Mouse (Mus musculus) stomach, postnatal 0 days (tissue): Measurements from ENCODE around the gene Asz1. TPM values are rescaled to one million over a fixed set of nuclear protein-coding genes. Genes with fewer than 3 reads are reported as not detected.
A peak's percentile ranks its signal among the peaks of the same experiment; 100 is the strongest.

ENCODE experiments used
- ATAC-seq: fragments of 200-750 bp; cut with Nextera tagmentation; 2 replicates; pipeline ENCODE4 v1.8.0; 2017; ENCODE audit not compliant: low FRiP score, low TSS enrichment
- DNase-seq: peaks from one replicate; pipeline ENCODE4 v3.0.0-alpha.2; 2016; ENCODE audit warnings: low spot score
- H3K27ac ChIP-seq: fragments of 300-500 bp; sonication (generic); replicated peaks from 2 replicates; pipeline ENCODE4 v1.5.1; 2014; ENCODE audit warnings: mild to moderate bottlenecking, control low read depth
- H3K27me3 ChIP-seq: fragments of 300-500 bp; sonication (generic); 2 replicates; pipeline ENCODE4 v1.6.1; 2014; ENCODE audit warnings: low read length; ENCODE audit not compliant: control insufficient read depth, insufficient read depth
- H3K36me3 ChIP-seq: fragments of 300-500 bp; sonication (generic); 2 replicates; pipeline ENCODE4 v1.6.1; 2014; ENCODE audit warnings: low read length, mixed read lengths; ENCODE audit not compliant: control insufficient read depth, insufficient read depth
- H3K4me1 ChIP-seq: fragments of 300-500 bp; sonication (generic); replicated peaks from 2 replicates; pipeline ENCODE4 v1.6.1; 2014; ENCODE audit warnings: antibody characterized with exemption; ENCODE audit not compliant: control insufficient read depth, insufficient read depth
- H3K4me2 ChIP-seq: fragments of 300-500 bp; sonication (generic); replicated peaks from 2 replicates; pipeline ENCODE4 v1.6.1; 2014; ENCODE audit warnings: low read depth, mild to moderate bottlenecking, control low read depth, moderate library complexity
- H3K4me3 ChIP-seq: fragments of 300-500 bp; sonication (generic); 2 replicates; pipeline ENCODE4 v1.5.1; 2014; ENCODE audit warnings: low read depth, low read length, control low read depth
- H3K9ac ChIP-seq: fragments of 300-500 bp; sonication (generic); 2 replicates; pipeline ENCODE4 v1.6.1; 2014; ENCODE audit warnings: mild to moderate bottlenecking, low read length, control low read depth, mixed read lengths
- H3K9me3 ChIP-seq: fragments of 300-500 bp; sonication (generic); 2 replicates; pipeline ENCODE4 v1.6.1; 2016; ENCODE audit warnings: low read length; ENCODE audit not compliant: control insufficient read depth
- CTCF ChIP-seq: IDR thresholded peaks from 2 replicates; pipeline ENCODE4 v1.5.1; 2016; ENCODE audit warnings: antibody characterized with exemption, low read depth, mild to moderate bottlenecking, moderate library complexity
- EP300 ChIP-seq: optimal IDR thresholded peaks from 2 replicates; pipeline ENCODE3; 2016; ENCODE audit warnings: antibody characterized with exemption
- WGBS: fragments of 180-500 bp; shearing (Covaris S2); extraction: QIAGEN DNeasy Blood & Tissue Kit; methylation state at CpG from one replicate; pipeline ENCODE4 v1.1.7; 2014; 5-methylcytosine and 5-hydroxymethylcytosine counted together
- polyA plus RNA-seq: library from polyadenylated mRNA; unstranded; fragments of >200 nt; fragmentation: Nextera tagmentation; extraction: Ambion mirVana; gene quantifications from 2 replicates; pipeline ENCODE4 v1.2.1, GENCODE M21; 2015

The Asz1 gene
- polyA plus RNA-seq: not detected in 2 replicates

GRCm38 (mm10) chr6:18108934-18109333, at the start of gene Asz1:
Asz1 (minus strand) TSS chr6:18109061.
- Histone ChIP-seq H3K36me3 (no peaks in the 10 kb centered on the region), H3K9me3 (no peaks in the 10 kb centered on the region), H3K4me3 (no peak within 1 kb of the TSS), H3K4me2 (no peak within 1 kb of the TSS), H3K27me3 (no peaks in the 10 kb centered on the region), H3K27ac (no peak within 1 kb of the TSS), H3K4me1 (no peaks in the 10 kb centered on the region), H3K9ac (no peak within 1 kb of the TSS)
- TF ChIP-seq CTCF (no peak), EP300 (no peak)
- DNase-seq (no peak), ATAC-seq (no peak)
- 92% methylated on average over 22 of the region's 22 CpGs for WGBS

GRCm38 (mm10) chr6:18153031-18153430, 44.2 kb upstream of the Asz1 start:
- Histone ChIP-seq H3K4me1 (no peaks in the 10 kb centered on the region), H3K27me3 (no peaks in the 10 kb centered on the region), H3K9ac (no peak overlapping the region), H3K36me3 (no peaks in the 10 kb centered on the region), H3K4me2 (no peak overlapping the region), H3K9me3 (no peaks in the 10 kb centered on the region), H3K27ac (no peak overlapping the region), H3K4me3 (no peak overlapping the region)
- TF ChIP-seq EP300 (no peak), CTCF (no peak)
- WGBS: 60% methylated on average over 4 of the region's 4 CpGs
- DNase-seq (no peak), ATAC-seq (no peak)

GRCm38 (mm10) chr6:18135246-18135645, 26.4 kb upstream of the Asz1 start:
- Histone ChIP-seq H3K9me3 (no peaks in the 10 kb centered on the region), H3K36me3 (no peaks in the 10 kb centered on the region), H3K4me1 (no peaks in the 10 kb centered on the region), H3K4me2 (no peak overlapping the region), H3K27ac (no peak overlapping the region), H3K9ac (no peak overlapping the region), H3K27me3 (no peaks in the 10 kb centered on the region), H3K4me3 (no peak overlapping the region)
- 24% methylated on average over 1 of the region's 1 CpGs for WGBS
- TF ChIP-seq EP300 (no peak), CTCF (peak; percentile 59)
- DNase-seq (no peak), ATAC-seq (no peak)

- Histone ChIP-seq H3K4me3 (no peak overlapping the region), H3K9ac (no peak overlapping the region), H3K4me1 (no peaks in the 10 kb centered on the region), H3K36me3 (no peaks in the 10 kb centered on the region), H3K4me2 (no peak overlapping the region), H3K27ac (no peak overlapping the region), H3K27me3 (no peaks in the 10 kb centered on the region), H3K9me3 (no peaks in the 10 kb centered on the region)
- 40% methylated on average over 4 of the region's 4 CpGs for WGBS
- DNase-seq (no peak), ATAC-seq (no peak)
- TF ChIP-seq CTCF (no peak), EP300 (no peak)
Observed at GRCm38 (mm10) chr6:18128059-18128458, 19.2 kb upstream of the Asz1 start.

- TF ChIP-seq EP300 (no peak), CTCF (no peak)
- H3K4me1 ChIP-seq: no peaks in the 10 kb centered on the region
- no peaks in the 10 kb centered on the region for H3K36me3 ChIP-seq
- H3K27me3 ChIP-seq: no peaks in the 10 kb centered on the region
- no peaks in the 10 kb centered on the region for H3K9me3 ChIP-seq
- H3K9ac ChIP-seq: no peak overlapping the region
- ATAC-seq (no peak), DNase-seq (no peak)
- no peak overlapping the region for H3K27ac ChIP-seq
- H3K4me2 ChIP-seq: no peak overlapping the region
- 71% methylated on average over 2 of the region's 2 CpGs for WGBS
- no peak overlapping the region for H3K4me3 ChIP-seq
Observed at GRCm38 (mm10) chr6:18127206-18127983, 18.5 kb upstream of the Asz1 start.

- Histone ChIP-seq H3K4me1 (no peaks in the 10 kb centered on the region), H3K4me2 (no peak overlapping the region), H3K9me3 (no peaks in the 10 kb centered on the region), H3K4me3 (no peak overlapping the region), H3K27ac (no peak overlapping the region), H3K36me3 (no peaks in the 10 kb centered on the region), H3K27me3 (no peaks in the 10 kb centered on the region), H3K9ac (no peak overlapping the region)
- TF ChIP-seq EP300 (no peak), CTCF (no peak)
- ATAC-seq: no peak
- 39% methylated on average over 1 of the region's 1 CpGs for WGBS
- no peak for DNase-seq
Observed at GRCm38 (mm10) chr6:18096861-18097260, 12.0 kb downstream of the Asz1 start.
